Mouse (Mus musculus) heart, adult 11 months (tissue): ENCODE results near the gene Parp9.
"Not testable (repeated sequence)": the region's sequence is repeated elsewhere in the genome, so short reads cannot be mapped to it uniquely, and the experiment has no call there.

Experiments used
- DNase-seq: peaks from one replicate; pipeline ENCODE4 v3.0.0; 2022

The Parp9 gene

DNA sequence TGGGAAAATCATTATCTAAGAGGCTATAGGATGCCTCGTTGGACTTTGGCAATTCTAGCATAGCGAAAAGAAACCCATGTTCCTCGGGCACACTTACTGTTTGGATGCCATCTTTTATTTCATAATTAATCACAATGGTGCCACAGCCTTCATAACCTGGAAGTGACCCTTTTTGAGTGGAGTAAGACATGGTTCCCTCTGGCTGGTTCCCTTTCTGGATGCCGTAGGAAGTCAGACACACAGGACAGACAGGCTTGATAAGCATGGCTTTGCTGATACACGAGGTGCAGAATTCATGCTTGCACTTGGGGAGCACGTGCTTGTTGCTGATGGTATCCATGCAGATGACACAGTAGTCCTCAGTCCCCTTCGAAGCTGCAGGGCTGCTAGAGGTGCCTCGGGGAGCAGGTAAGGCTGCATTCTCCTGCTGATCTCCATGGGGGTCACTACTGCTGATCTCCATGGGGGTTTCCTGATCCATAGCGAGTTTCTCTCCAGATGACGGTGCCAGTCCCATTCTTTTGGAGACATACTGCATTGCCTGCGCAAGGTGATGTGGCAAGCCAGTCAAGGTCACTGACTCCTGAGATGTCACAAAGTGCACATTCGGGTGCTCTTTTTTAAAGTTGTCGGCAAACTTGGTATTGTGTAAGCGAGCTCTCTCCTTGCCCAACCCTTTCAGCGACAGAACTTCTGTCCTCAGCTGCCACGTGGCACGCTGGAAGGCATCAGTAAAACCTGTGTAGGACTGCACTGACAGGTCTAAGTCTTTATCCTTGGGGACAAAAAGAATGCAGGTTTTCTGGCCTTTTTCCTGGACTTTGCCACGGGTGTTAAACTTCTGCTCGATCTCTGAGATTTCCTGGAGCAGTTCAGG is 5.9 kb upstream of the Parp9 start:
- peak; percentile 86 for DNase-seq

DNA sequence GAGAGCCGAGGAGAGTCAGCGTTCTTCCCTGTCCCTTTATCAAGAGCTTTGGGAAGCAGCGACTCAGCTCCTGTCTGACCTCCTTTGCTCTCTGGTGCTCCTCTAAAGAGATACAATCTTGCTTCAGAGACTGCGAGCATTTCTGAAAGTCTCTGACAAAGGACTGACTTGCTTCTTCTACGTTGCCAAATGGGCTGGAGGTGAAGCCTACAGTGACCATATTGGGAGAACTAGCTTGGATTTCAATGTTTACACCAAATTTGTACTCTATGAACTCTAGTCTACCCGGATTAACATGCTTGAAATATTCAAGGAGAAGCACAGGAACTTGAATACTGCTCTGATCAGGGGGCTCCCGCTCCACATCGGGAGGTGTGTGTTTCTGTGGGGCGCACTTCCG is 5.1 kb upstream of the Parp9 start:
- DNase-seq, result peak; percentile 42

DNA sequence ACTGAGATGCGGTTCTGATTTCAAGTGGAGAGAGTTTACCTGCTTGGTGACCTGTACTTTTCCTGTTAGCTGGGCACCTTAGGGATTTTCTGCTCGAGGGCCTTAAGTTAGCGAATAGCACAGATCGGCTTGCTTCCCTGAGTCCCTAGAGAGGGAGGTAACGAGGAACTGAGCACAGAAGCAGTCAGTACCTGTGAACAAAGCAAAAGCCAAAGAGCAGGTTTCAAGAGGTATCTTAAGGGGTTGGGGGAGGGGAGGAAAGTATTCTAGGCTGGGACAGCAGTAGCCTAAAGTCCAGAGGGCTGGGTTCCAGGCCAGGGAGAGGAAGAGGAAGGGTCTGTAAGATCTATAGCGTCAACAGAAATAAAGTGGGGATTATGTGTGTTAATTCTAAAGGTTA is 991 bp downstream of the Parp9 start:
- no peak for DNase-seq

DNA sequence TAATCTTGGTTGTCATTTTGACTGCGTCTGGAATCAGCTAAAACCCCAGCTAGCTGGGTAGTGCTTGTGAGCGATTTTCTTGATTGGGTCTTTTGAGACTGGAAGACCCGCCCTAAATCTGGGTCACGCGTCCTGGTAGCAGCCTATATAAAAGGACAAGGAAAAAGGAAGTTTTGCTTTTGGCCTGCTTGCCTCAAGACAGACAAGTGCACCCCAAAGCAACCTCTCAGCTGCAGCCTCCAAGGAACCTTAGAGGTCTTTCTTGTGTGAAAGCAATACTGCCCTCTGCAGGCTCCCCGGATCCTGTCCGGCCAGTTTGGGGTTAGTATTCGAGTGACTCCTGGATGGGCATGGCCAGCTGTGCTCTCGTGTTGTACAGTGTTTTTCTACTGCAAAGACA is 1.4 kb downstream of the Parp9 start:
- DNase-seq, result peak; percentile 99

DNA sequence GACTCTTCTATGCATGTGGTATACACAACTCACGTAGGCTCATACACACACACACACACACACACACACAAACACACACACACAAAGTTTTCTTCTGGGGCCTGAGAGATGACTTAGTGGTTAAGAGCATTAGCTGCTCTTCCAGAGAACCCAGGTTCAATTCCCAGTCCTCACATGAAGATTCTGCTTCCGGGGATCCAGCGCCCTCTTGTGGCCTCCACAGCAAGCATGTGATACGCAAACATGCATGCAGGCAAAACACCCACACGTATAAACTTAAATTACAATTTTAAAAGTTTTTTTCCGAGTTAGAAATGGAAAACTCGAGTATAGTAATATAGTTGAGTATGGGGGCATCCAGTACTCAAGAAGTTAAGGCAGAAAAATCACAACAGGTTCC is 3.1 kb downstream of the Parp9 start:
- DNase-seq, result peak; percentile 52

DNA sequence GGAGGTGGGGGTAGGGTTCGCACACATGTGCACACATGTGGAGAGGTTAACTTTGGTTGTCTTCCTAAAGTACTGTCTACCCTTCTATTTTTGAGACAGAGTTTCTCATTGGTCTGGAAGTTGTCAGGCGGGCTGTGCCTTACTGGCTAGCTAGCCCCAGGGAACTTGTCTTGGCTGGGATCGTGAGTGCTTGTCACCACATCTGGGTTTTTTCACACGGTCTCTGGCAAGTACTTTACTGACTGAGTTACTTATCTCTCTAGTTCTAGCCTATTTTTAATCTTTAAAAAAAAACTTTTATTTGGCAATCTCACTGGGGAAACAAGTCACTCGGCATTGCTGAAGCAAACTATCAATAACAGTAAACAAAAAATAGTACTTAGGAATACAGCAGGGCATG is 11.0 kb downstream of the Parp9 start:
- DNase-seq, result peak; percentile 99

DNA sequence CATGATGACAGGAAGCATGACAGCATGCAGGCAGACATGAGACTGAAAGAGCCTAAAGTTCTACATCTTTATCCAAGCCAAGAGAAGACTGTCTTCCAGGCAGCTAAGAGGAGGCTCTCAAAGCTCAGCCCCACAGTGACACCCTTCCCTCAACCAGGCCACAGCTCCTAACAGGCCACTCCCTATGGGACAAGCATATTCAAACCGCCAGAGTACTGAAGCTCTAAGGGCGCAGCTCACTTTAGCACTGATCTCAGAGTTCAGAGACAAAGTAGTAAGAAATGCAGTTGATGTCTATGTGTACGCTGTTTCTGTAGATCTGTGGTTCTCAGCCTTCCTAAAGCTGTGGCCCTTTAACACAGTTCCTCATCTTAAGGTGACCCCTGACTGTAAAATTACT is 12.9 kb downstream of the Parp9 start:
- DNase-seq, result no peak

DNA sequence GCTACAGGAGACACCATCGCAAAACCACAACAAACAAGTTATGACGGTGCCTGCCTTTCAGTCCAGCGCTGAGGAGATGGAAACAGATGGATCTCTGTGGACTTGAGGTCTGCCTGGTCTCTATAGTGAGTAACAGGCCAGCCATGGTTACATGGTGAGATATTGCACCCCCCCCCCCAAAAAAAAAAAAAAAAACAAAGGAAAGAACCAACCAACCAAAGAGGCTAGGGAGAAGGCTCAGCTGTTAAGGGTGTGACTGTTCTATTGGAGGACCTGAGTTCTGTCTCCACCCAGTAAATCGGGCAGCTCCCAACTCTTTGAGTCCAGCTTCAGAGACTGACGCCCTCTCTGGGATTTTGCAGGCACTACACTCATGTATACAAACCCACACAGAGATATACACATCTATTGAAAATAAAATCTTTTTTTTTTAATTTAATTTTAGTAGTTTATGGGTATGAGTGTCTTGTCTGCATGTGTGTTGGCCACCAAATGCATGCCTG is 14.4 kb downstream of the Parp9 start:
- no peak for DNase-seq

DNA sequence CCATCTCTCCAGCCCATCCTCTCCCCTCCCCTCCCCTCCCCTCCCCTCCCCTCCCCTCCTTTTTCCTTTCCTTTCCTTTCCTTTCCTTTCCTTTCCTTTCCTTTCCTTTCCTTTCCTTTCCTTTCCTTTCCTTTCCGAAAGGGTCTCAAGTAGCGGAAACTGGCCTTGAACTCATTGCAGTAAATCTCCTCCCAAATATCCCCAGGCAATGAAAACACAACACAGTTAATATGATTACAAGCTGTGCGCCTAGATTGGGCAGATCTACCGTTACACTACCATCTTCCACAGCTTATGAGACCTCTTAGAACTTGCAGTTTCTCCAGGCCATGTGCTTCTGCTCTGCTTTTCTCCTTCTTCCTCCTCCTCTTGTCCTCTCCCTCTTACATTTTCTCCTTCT is 27.7 kb downstream of the Parp9 start:
- DNase-seq, result not testable (repeated sequence)

DNA sequence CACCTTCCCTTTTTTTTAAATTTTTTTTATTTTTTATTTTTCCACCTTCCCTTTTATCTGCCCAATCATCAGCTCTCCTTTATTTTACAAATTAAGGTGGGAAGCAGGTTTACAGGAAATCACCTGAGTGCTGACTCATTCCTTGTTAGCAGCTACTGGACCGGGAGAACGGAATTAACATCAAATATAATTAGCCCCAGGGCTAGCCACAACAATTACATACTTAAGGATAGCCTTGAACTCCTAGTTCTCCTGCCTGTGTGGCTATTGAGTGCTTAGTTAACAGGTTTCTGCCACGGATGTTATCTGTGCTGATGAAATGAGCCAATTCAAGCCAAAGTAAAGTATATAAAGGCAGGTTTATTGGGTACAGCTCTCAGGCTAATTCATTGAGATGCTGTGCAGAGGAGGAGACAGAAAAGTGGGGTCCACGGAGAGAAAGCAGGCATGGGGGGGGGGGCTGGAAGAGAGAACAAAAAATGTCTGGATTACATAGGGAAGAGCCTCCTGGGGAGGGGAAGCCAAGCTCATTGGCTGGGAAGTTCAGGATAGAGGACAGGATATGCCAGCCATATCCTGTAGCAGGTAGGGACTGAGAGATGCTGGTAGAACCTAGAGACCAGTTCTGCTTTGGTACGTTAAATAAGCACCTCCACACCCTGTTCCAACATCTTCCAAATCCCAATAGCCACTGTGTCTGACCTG is 28.3 kb downstream of the Parp9 start:
- peak; percentile 61 for DNase-seq

DNA sequence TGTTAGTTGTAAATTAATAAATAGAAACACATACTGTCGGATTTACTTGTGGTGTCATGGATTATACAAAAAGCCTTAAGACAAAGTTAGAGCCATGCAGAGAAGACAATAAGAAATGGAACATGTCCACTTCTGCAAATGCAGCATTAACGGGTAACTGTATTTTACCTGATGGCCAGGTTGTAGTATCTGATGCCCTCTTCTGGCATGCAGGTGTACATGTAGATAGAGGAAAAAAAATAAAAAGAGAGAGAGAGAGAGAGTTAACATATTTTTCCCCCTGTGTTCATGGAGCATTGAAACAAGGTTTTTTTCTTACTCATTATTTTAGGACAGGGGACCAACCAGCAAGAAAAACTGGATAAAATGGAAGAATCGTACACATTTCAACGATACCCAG is 29.0 kb downstream of the Parp9 start:
- DNase-seq, result no peak

DNA sequence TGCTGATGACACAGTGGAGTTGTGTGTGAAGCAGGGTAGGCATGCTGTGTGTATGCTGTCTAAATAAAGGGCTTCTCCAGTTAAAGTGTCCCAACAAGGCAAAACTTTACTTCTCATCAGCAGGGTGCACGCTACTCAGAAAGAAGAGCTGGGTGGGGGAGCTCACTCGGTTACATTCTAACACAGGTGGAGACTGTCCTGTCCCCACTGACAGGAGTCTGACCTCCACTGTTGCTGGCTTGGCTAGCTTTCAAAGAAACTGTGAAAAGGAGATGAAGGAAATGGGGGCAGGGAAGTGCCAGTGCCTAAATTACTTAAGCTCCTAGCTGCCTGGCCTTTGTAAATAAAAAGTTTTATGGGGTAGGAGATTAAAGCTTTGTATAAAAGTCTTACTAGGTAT is 29.9 kb downstream of the Parp9 start:
- peak; percentile 70 for DNase-seq

DNA sequence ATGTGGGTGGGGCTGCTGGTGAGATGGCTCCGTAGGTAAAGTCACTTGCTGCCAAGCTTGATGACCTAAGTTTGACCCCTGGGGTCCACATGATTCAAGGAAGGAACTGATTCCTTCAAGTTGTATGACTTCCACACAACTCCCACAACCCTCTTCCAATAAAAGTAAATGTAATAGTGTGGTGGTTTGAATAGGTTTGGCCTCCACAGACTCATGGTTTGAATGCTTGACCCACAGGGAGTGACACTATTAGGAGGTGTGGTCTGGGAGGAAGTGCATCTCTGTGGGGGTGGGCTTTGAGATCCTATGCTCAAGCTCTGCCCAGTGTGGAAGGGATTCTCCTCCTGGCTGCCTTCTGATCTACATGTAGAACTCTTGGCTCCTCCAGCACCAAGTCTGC is 35.8 kb downstream of the Parp9 start:
- DNase-seq, result peak; percentile 78

DNA sequence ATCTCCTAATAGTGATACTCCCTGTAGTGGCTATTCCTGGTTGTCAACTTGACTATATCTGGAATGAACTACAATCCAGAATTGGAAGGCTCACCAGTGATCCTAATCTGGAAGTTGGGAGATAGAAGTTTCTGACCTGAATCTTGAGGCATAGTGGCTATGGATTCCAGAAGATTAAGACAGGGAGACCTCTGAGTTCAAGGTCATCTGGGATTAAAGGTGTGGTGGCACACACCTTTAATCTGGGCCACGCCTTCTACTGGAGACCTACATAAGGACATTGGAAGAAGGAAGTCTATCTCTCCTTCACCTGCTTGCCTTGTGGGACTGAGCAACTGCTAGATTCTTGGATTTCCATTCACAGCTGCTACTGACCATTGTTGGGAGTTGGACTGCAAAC is 40.2 kb downstream of the Parp9 start, which contains the start of gene Kpna1:
TSS of gene Kpna1 (plus strand) at position 301 of the 400 bp plus-strand sequence.
- peak; percentile 34 for DNase-seq

DNA sequence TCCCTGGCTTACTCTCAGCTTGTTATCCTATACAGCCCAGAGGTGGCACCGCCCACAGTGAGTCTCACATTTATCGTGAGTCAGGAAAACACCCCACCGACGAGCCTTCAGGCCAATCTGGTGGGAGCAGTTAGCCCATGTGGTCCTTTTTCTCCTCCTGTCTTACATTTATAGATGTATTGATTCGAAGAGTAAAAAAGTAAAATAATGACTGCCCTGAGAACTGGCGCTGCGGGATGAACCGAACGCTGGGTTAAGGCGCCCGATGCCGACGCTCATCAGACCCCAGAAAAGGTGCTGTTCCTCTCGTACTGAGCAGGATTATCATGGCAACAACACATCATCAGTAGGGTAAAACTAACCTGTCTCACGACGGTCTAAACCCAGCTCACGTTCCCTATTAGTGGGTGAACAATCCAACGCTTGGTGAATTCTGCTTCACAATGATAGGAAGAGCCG is 43.1 kb downstream of the Parp9 start:
- DNase-seq, result peak; percentile 99

DNA sequence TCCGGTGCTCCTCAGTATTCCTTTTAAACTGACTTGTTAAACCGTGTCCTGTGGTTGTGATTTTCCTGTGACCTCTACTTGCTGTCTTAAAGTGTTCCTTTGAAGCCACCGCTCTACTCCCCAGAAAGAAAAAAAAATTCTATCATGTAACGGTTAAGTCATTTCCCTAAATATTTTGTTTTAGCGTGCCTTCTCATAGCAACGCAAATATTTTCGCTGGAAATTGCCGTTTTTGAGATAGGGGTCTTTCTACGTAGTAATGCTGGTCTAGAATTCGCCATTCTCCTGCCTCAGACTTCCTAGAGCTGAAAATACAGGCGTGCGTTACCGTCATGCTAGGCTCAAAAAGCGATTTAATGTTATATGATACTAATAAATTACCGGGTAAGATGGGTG is 44.2 kb downstream of the Parp9 start:
- DNase-seq, result peak; percentile 81

DNA sequence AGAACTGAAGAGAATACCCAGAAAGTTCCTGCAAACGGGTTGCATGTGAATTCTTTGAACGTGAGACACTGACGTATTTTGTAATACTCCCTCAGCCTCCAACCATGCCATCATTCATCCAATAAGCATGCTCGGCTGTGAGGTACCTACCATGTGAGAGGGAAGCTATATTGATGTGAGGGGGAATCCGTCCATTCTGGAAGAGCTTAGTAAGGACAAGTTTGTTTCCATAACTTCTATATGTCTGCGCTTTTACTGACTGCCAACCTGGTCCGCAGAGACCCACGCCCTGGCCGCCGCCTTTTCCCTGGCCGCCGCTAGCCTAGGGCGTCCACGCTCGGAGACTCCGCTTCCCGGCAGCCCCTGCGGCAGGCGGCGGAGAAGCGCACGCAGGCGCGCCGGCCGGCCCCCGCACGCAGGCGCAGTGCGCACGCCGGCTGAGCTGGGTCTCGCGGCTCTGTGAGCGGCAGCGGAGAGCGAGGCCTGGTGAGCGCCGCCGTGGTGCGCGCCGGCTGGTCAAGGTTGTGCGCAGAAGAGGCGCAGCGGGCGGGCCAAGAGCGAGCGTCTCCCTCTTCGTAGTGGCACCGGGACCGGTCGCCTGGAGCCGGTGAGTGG is 44.7 kb downstream of the Parp9 start:
- DNase-seq, result peak; percentile 99

DNA sequence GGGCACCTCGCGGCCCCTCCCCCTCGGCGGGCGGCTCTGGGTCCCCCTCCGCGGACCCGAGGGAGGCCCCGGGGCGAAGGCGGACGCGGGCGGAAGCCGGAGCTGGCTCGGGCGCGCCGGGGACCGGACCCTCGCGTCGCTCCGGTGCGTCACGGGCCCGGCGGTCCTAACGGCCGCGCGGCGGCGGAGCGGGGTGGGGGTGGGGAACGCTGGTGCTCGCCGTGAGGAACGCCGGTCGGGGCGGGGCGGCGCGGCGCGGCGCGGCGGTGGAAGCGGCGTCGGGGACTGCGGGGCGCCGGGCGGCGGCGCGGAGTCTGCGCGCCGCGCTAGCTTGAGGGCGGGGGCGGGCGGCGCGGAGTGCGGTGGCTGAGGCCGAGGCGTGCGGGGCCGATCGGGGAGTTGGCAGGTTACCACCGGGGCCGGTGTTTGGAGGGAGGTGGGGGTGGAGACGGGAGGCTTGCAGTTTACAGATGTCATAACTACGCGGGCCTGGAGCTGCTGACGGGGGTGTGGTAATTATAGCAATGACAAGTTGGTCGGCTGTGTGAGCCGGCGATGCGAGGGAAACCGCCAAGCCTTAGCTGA is 45.3 kb downstream of the Parp9 start:
- DNase-seq, result peak; percentile 98

DNA sequence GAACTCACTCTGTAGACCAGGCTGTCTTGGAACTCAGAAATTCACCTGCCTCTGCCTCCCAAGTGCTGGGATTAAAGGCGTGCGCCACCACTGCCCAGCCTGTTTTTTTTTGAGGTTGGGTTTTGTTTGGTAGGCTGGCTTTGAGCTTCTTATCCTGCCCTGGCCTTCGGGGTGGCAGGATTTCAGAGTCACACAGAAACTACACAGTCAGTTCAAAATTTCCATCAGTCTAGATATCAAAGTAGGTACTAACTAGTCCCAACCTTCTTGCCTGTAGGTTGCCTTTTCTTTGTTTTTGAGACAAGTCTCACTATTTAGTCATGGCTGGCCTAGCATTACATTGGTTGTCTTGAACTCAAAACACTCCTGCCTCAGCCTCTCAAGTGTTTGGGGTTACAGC is 46.2 kb downstream of the Parp9 start:
- peak; percentile 77 for DNase-seq

DNA sequence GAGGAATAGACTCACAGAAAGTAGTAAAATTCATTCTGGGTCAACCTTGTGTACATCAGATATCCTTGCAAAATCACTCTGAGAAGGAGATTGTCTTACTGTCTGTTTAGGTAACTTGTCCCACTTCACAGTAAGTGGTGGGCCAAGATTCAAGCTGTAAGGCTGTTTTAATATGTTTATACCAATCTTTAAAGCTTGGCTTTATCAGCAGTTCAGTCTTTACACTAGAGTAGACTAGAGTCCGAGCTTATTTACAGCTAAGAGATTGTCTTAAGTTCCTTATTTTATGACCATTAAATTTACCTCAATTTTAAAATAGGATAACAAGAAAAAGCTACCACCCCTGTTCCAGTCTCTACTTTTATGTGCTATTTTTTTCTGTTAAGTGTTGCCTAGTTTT is 49.7 kb downstream of the Parp9 start:
- no peak for DNase-seq

DNA sequence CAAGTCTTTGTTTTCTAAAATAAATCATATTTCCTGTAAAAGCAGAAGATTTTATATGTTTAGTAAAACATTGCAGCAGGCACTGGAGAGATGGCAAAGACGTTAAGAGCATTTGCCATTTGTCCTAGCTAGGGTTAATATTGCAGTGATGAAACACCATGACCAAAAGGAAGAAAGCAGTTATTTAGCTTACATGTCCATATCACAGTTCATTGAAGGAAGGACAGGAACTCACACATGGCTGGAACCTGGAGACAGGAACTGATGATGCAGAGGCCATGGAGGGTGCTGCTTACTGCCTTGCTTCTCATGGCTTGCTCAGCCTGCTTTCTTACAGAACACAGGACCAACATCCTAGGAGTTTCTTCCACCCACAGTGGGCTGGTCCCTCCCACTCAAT is 54.1 kb downstream of the Parp9 start:
- no peak for DNase-seq

DNA sequence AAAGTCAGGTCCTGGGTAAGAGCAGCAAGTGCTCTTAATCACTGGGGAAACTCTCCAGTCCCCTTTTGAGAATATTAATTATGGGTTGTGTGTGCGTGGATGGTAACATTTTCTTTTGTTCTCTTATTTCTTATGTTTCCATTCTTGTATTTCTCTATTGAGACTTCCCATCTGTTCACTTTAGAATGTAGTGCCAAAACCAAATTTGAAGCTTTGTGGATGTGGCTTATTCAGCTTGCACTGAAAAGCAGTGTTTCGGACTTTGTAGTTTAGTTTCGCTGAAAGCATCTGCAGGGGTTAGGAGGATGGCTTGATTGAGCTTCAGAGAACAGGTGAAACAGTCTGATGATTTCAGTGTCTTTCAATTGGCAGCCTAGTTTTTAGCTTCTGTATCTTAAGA is 55.0 kb downstream of the Parp9 start:
- no peak for DNase-seq

DNA sequence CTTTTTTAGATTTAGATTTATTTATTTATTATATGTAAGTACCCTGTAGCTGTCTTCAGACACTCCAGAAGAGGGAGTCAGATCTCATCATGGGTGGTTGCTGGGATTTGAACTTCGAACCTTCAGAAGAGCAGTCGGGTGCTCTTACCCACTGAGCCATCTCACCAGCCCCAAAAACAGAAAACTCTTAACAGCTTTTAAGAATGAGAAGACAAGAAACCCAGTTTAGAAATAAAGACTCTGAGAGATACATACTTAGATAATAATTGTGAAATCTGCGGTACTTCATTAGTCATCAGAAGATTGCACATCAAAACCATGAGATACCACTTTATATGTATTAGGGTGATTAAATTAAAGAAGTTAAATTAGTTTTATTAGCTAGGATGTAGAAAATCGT is 60.6 kb downstream of the Parp9 start:
- DNase-seq, result not testable (repeated sequence)
